Mouse (Mus musculus): Measurements from ENCODE around the gene Gm43518.

Gm43518 gene

GRCm38 (mm10) chr5:123932927-123933326 lies 5.7 kb downstream of the Gm43518 start:
- no peak for DNase-seq (ENCODE audit: extremely low read depth, low read depth, low spot score)

- DNase-seq (ENCODE audit: extremely low read depth, low read depth, low spot score) = no peak
Observed at GRCm38 (mm10) chr5:123933556-123933955, 6.3 kb downstream of the Gm43518 start.

DNA sequence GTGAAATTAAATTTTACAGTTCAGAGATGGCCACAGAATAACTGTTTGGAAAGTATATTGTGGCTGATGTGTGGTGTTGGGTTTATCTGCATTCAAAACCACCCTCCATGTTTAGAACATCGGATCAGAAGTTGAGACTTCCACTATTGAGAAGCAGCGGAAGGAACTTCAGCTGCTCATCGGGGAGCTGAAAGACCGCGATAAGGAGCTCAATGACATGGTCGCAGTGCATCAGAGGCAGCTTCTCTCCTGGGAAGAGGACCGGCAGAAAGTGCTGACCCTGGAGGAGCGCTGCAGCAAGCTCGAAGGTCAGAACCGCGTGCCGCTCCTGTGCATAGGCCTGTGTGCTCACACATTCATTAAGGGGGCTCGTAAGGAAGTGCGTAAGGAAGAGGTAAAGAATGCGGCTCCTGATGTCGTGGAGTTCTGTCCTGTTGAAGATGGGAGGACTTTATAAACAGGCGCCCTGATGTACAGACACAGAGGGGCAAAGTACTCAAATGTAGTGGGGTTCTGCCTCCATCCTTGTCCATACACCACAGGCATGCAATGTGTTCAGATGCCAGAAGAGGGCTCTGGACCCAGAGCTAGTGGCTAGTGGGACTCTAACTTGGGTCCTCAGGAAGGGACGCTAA lies 6.9 kb downstream of the Gm43518 start:
- DNase-seq (ENCODE audit: extremely low read depth, low read depth, low spot score) = no peak

DNA sequence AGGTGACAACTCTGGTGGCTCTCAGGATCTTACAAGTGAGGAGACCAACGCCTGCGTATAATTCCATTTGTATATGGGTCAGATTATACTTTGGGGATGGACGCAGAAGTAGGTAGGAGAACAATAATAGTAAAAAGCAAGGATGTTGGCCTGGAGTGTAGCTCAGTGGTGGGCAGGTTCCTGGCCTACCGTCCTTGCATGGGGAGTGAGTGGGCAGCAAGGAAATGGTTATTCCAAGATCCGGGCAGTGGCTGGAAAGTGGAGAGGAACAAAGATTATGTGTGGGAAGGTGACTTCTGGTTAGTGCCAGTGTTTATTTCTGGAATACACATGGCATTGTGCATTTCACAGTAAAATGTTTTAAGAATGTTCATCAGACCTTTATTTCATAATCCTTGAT lies 8.7 kb downstream of the Gm43518 start:
- no peak for DNase-seq (ENCODE audit: extremely low read depth, low read depth, low spot score)

DNA sequence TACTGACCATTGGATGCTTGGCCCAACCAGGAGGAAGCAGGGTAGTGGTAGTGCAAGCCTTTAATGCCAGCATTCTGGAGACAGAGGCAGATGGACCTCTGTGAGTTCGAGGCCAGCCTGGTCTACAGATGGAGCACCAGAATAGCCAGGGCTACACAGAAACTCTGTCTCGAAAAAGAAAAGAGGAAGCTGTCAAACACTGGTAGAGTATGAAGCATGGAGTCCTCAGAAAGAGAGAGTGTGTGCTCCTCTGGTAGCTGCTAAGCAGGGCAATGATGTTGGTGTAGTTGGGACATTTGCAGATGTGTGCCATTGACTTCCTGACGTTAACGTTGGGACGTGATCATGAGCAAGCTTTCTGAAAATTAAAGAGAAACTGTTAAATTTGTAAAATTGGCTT lies 11.3 kb downstream of the Gm43518 start:
- no peak for DNase-seq (ENCODE audit: extremely low read depth, low read depth, low spot score)

DNA sequence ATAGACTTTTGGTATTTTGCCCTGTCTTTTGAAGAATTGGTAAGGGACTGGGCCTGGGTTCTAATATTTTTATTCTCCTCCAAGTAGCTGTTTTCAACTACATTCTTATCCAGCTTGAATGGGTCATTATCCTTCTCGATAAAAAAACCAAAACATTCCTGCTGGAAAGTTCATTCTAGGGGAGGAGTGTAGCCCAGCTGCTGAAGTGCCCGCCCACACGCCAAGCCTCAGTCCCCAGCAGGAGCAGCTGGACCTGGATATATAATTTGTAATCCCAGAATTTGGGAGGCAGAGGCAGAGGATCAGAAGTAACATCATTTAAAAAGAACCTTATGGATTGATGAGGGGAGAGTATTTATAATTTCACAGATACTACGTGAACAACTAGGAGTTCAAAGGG lies 19.3 kb downstream of the Gm43518 start:
- no peak for DNase-seq (ENCODE audit: extremely low read depth, low read depth, low spot score)

- no peak for DNase-seq (ENCODE audit: extremely low read depth, low read depth, low spot score)
Observed at GRCm38 (mm10) chr5:123947041-123947761, 20.0 kb downstream of the Gm43518 start.

DNA sequence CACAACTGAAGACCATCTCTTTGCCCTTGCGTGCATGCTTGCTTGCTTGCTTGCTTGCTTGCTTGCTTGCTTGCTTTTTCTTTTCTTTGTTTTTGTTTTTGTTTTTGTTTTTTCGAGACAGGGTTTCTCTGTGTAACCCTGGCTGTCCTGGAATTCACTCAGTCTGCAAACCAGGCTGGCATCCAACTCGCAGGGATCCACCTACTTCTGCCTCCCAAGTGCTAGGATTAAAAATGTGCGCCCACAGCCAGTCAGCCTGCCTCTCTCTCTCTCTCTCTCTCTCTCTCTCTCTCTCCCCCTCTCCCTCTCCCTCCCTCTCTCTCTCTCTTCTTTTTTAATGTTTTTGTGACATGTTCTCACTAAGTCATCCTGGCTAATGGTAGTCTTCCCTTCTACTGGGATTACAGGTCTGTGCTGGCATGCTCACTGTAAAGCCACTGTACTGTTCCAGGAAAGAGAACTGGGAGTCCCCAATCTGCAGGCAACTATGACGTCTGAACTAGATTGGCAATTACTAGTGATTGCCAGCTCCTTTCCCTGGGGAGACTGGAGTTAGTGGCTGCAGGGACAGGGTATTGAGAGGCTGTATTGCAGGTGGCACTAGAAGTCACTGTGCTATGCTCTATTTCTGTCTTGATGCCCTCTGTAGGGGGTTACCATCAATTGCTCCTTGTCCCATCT lies 25.3 kb downstream of the Gm43518 start:
- DNase-seq (ENCODE audit: extremely low read depth, low read depth, low spot score) = no peak

- no peak for DNase-seq (ENCODE audit: extremely low read depth, low read depth, low spot score)
Observed at GRCm38 (mm10) chr5:123957213-123957612, 30.0 kb downstream of the Gm43518 start.

DNA sequence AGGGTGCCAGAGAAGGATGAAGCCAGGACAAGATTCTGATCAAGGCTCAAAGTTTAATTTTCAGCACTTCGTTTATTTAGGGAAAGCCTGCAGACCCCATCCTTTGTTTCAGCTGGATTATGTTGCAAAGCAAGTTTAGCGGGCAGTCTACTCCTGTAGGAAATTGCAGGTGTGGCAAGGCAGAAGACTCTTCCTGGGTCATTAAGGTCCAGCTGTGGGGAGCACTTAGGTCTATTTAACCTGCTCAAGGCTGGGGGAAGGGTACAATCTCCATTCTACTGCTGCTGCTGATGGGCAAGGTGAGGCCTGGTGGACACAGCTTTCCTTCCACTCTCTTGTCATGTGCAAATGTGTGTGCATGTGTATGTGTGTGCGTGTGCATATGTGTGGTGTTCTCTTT lies 31.8 kb downstream of the Gm43518 start:
- DNase-seq (ENCODE audit: extremely low read depth, low read depth, low spot score) = no peak

DNA sequence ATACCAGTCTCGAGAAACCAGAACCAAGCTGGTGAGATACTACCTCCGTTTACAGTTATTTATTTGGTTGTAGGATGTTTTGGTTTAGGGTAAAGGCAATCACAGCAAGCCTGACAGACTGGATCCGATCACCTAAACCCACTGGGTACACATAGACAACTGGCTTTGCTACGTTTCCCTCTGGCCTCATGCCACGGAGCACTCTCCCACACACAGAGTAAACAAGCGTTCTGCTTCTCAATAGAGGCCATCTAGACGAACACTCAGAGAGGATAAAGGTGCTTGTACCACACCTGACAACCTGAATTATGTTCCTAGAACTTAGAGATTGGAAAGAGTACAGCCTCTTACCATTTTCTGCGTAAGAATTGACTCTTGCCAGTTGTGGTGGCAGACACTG lies 32.9 kb downstream of the Gm43518 start:
- DNase-seq (ENCODE audit: extremely low read depth, low read depth, low spot score) = no peak

GRCm38 (mm10) chr5:123961046-123961445 lies 33.8 kb downstream of the Gm43518 start:
- no peak for DNase-seq (ENCODE audit: extremely low read depth, low read depth, low spot score)

DNA sequence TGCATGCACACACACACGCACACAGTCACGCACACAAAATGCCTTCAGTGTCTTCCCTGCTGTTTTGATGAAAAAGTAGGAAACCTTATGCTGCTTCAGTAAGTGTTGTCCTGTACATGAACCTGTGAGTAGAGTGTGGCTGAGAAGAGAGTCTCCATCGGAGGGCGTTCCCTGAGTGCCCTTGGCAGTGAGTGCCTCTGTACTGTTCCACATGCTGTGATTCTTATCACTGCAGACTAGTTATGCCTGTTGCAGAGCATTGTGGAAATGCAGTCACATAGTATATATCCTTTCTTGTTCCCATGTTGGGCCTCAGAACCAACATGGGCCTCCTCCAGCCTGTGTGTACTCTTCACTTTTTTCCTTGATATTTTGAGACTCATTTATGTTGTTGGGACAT lies 37.0 kb downstream of the Gm43518 start:
- DNase-seq (ENCODE audit: extremely low read depth, low read depth, low spot score) = no peak

GRCm38 (mm10) chr5:123966759-123967158 lies 39.5 kb downstream of the Gm43518 start:
- no peak for DNase-seq (ENCODE audit: extremely low read depth, low read depth, low spot score)

GRCm38 (mm10) chr5:123968468-123968867 lies 41.2 kb downstream of the Gm43518 start:
- DNase-seq (ENCODE audit: extremely low read depth, low read depth, low spot score) = no peak

DNA sequence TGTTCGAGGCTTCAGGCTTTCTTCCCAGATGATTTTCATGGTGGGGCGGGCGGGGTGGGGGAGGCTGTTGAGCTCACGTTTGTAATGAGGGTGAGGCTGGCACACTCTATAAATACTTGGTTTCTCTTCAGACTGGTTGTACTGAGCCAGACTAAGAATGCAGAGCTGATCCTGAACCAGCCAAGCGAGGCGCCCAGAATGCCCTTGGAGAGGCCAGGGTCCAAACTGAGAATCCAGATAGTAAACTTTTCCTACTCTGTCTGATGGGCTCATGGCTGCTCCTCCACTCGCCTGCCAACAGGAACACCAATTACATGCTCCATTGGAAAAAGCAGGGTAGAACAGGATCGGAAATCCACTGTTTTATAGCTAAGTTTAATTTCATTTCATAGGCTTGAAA lies 42.0 kb downstream of the Gm43518 start:
- DNase-seq (ENCODE audit: extremely low read depth, low read depth, low spot score) = no peak

DNA sequence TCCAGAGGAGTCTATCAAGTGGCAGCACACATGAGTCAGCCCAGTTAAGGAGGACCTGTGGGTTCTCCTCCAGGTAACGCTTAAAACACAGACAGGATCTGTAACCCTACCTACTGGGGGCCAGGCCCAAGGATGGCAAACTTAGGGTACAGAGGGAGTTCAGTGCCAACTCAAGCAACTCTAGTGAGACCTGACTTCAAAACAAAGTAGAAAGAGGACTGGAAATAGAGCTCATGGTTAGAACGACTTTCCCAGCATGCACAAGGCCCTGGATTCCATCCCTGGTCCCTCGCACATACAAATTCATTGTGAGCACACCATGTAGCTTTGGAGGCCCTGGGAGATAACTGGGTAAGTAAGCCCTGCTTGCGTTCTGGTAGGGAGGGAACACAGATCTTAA lies 43.4 kb downstream of the Gm43518 start:
- no peak for DNase-seq (ENCODE audit: extremely low read depth, low read depth, low spot score)

DNA sequence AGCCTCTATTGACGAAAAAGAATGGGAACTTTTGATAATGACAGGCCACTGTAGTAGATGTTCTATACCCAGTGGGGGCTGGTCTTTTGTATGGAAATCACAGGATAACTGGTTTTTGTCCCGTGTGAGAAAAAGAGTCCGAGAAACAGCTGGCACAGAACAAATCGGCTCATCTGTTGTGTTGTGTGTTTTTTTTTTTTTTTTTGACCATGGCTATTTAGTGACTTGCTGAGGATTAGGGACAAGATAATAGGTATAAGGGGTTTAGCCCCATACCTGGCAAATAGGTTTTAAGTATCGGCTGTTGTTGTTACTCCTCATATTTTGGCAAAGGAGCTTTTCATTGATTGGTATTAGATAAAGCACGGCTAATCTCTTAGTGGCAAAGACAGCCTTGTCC lies 45.2 kb downstream of the Gm43518 start:
- no peak for DNase-seq (ENCODE audit: extremely low read depth, low read depth, low spot score)

- no peak for DNase-seq (ENCODE audit: extremely low read depth, low read depth, low spot score)
Observed at GRCm38 (mm10) chr5:123973299-123974178, 46.3 kb downstream of the Gm43518 start, which contains the start of gene Hip1r. Gene Hip1r, plus strand, starts transcription at chr5:123973628.

- DNase-seq (ENCODE audit: extremely low read depth, low read depth, low spot score) = no peak
Observed at GRCm38 (mm10) chr5:123974179-123974485, 46.9 kb downstream of the Gm43518 start.

DNA sequence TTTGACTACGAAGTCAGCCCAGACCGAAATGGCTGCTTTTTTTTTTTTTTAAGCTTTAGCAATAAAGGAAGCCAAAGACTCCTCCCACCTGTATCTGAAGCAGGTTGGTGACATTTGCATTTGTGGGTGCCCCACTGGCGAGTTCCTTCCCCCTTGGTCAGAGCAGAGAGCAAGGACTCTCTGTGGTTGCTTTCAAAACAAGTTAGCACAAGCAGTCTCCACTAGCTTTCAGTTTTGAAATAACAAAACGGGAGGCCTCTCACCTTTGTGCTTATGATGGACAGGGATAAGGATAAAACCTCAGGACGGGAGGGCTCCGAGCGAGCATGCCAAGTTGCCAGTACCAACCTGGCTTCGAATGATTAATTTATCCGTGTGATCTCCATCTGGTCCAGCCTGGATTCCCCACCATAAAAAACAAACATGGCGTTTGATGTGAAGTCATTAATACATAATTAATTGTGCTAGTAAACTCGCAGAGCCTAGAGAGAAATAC lies 47.4 kb downstream of the Gm43518 start:
- DNase-seq (ENCODE audit: extremely low read depth, low read depth, low spot score) = no peak

Data from fat pad, adult 2 months (tissue).